Mouse (Mus musculus): ENCODE results near the gene 2010111I01Rik.

Gene 2010111I01Rik

DNA sequence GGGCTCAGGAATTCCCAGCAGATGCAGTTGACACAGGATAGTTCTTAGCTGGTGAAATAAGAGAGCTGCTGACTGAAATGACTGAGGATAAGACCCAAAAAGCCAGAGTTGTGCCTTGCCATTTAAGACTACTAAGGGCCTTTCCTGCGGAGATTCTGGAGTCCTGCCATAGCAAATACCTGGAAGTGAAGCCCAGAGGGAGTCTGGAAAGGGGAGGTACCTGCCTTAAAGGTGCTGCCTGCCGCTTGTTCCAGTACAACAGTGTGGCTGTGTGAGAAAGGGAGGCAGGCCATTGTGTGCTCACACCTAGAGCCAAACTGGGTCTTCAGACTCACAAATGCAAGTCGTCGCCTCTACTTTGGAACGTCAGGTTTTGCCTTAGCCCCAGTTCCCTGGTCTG lies 305.5 kb downstream of the 2010111I01Rik start:
- no peak for DNase-seq

- no peak for DNase-seq
Measured at GRCm38 (mm10) chr13:63272017-63272601, 307.4 kb downstream of the 2010111I01Rik start.

- no peak for DNase-seq
Measured at GRCm38 (mm10) chr13:63272602-63273229, 308.0 kb downstream of the 2010111I01Rik start.

DNA sequence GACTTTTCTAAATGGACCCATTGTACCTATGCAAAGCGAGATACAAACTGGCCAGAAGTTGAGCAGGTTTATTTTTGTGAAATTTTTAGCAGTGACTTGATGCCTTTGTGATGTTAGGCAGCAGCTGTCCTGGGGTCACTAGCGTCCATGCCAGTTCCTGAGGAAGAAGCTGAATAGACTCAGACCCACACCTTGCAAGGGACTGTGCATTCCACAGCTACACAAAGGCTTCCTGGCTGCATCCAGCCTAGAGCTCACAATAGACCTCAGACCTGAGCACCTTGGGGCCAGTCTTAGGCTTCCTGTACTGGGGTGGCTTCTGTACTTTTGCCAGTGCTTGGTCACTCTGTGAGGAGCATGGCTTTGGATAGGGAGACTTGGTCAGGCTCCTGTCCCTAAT lies 309.2 kb downstream of the 2010111I01Rik start:
- DNase-seq, result no peak

DNA sequence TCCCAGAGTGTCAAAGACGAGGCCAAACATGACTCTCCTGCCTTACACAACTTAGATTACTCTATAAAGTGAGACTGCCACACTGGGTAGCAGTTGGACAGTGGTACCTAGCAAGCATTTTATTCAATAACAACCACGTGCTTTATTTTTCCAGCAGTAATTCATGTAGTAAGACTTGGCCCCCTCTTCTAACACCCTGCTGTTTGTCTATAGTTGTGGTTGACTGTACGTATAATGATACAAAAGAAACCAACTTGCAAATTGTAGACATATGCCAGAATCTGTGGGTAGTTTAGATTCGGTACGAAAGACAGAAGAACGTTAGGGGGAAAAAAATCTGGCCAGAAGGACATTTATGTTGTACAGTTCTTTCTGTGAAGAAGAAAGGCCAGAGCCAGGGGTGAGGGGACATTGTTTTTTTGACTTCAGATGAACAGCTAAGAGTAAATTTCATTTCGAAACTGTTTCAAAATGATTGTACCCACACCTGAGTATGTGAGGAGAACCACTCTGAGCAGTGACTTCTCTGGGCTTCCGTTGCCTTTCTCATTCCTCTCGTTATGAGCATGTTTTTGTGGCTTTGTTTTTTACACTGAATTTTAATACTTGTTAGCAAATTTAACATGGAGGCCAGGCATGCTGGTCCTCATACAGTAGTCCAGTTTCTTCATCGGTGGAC lies 309.9 kb downstream of the 2010111I01Rik start:
- DNase-seq, result no peak

DNA sequence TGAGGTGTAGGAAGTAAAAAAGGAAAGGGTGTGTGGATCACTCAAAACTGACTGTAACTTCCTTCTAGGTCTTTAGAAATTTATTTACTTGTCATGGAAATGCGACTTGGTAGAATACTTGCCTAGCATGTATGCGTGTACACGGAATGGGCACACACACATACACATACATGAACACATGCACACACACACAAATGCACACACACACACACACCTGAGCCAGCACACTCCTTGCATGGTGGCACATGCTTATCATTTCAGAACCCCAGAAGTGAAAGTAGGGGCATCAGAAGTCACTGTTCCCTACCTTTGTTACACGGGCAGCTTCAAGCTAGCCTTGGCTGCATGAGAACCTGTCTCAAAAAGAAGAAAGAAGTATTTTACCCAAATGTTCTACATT lies 311.7 kb downstream of the 2010111I01Rik start:
- DNase-seq, result no peak

- no peak for DNase-seq
Measured at GRCm38 (mm10) chr13:63277316-63277715, 312.6 kb downstream of the 2010111I01Rik start.

GRCm38 (mm10) chr13:63278141-63278631 lies 313.5 kb downstream of the 2010111I01Rik start:
- no peak for DNase-seq

DNA sequence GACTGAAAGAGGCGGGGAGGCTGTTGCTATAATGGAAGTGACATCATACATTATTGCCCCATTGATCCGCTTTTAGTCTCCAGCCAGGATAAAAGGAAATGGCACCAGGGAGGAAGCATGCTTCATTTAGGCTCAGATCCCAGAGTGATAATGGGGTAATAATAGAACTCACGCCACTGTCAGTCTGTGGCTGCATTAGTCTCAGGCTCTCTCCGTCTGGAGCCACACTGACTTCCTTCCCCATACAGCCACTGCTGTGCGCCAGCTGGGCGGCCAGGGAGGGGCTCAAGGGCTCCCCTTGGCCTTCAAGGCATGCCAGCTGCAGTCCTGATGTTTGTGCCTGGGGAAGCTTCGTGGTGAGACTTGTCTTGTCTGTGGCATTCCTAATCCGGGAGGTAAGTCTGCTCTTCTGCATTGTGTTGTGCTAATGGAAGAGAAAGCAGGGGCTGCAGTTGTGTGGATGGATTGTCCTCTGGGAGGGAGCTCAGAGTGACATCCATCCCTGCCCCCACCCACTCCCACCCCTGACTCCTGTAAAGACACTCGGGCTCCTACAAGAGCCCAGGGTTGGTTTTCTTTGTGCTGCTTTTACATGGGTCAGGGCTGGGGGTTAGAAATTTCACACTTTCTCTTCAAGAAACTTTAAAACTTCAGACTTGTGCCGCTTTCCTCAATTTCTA lies 314.2 kb downstream of the 2010111I01Rik start:
- DNase-seq, result no peak

GRCm38 (mm10) chr13:63279807-63280206 lies 315.1 kb downstream of the 2010111I01Rik start:
- peak in 1 of 2 experiments; percentile 0 for DNase-seq

- peak in 1 of 2 experiments; percentile 0 for DNase-seq
Measured at GRCm38 (mm10) chr13:63280344-63280743, 315.7 kb downstream of the 2010111I01Rik start.

GRCm38 (mm10) chr13:63281206-63281605 lies 316.5 kb downstream of the 2010111I01Rik start:
- peak in 1 of 2 experiments; percentile 3 for DNase-seq

GRCm38 (mm10) chr13:63283236-63283635 lies 318.5 kb downstream of the 2010111I01Rik start:
- DNase-seq, result no peak

DNA sequence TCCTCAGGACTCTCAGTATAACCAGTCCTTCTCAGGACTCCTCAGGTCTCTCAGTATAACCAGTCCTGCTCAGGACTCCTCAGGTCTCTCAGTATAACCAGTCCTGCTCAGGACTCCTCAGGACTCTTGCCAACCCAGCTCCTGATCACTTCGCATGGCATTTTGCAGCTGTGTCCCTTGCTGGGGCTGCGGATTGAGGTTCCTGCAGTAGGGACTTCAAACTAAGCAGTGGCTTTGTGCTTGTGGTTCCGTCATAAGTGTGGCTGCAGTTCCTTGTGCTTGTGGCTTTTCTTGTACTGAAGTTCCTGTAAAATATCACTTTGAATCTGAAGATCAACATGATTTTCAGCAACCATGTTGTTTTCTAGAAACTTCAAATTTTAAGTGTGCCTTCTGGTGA lies 320.1 kb downstream of the 2010111I01Rik start:
- DNase-seq, result no peak

DNA sequence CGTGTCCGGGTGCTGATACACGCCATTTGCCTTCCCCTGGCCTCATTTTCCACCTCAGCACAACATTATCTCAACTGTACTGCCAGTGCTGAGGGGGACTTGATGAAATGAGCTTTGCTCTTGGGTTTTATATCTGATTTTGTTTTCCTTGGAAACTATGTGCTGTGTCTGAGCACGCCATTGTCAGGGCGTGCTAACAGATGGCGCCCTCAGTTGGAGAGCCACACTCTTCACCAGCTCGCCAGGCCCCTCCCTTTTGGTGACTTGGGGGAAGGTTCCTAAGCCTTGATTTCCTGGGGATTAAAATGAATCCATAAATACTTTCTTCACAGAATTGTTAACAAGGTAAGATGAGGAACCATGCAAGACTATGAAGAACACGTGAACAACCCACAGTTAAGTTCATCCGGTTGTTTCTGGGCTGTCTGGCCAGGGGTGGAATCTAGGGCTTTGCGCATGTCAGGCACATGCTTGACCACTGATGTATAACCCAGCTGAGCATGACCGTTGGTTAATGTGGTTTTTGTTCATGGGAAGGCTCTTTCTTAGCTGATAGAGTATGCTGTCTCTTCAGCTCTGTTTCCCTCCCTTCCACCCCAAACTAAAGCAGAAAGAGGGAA lies 321.9 kb downstream of the 2010111I01Rik start:
- no peak for DNase-seq

- no peak for DNase-seq
Measured at GRCm38 (mm10) chr13:63289152-63289551, 324.5 kb downstream of the 2010111I01Rik start.

- no peak for DNase-seq
Measured at GRCm38 (mm10) chr13:63289687-63290086, 325.0 kb downstream of the 2010111I01Rik start.

DNA sequence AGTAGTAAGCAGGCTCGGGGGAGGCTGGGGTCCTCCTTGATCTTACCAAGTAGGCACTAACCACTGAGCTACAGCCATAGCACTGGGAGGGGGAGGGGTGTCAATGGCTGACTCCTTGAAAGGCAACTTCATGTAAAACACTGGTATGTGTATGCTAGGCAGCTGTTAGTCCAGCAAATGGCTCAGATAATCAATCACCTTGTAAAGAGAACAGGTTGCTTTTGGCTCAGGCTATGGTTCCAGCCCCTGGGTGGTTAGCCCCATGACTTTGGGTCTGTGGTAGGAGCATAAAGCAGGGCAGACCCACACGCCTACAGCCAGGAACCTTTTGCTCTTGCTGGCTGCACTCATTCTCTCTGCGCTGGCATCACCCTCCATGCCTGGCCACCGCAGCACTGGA lies 325.4 kb downstream of the 2010111I01Rik start:
- DNase-seq, result no peak

GRCm38 (mm10) chr13:63291016-63291415 lies 326.3 kb downstream of the 2010111I01Rik start:
- DNase-seq, result no peak

DNA sequence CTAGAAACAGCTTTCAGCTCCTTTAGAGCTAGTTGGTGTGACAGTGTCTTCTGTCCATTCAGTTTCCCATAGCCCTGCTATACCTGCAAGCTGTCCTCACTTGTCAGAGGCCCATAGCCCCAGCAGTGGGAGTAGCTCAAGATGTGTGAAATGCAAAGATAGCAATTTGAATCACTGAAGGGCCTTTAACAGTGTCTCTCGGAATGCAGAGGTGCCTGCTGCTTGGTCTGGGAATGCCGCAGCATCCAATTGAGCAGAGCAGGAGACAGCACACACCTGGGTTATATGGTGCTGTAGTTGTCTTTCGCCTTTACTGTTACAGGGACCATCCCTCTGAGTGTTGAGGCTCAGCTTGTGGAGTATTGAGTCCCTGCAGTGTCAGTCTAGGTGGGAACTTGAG lies 329.0 kb downstream of the 2010111I01Rik start:
- no peak for DNase-seq

GRCm38 (mm10) chr13:63294359-63295193 lies 329.9 kb downstream of the 2010111I01Rik start:
- DNase-seq, result no peak

DNA sequence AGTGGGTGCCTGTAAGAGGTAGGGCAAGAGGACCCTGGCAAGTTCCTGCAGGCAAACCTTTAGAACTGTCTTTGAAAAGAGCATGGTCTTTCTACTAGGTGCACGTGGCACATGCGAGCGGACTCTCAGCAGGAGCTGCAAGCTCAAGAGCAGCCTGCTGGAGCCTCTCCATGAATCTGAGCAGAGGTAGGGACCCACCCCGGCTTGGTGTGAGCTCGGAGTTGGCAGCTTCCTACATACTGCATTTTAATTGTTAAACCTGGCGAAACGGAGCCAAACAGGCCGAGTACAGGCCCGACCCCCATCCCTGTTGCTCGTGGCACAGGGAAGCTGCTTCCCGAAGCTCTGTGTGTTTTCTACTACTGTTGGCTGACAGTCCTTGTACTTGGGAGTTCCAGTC lies 331.6 kb downstream of the 2010111I01Rik start:
- DNase-seq, result no peak
